Mouse (Mus musculus) neural tube, embryonic 11.5 days (tissue): Measurements from ENCODE around the gene Sept8. TPM values are rescaled to one million over a fixed set of nuclear protein-coding genes. Genes with fewer than 3 reads are reported as not detected.

Experiments used
- ATAC-seq: fragments of 200-750 bp; cut with Nextera tagmentation; 2 replicates; pipeline ENCODE4 v1.8.0; 2017; ENCODE audit warnings: moderate number of reproducible peaks, mild to moderate bottlenecking, moderate TSS enrichment, moderate library complexity; ENCODE audit not compliant: insufficient read depth, low FRiP score, low TSS enrichment
- DNase-seq: peaks from one replicate; pipeline ENCODE4 v3.0.0-alpha.2; 2015; ENCODE audit warnings: low spot score
- H3K27ac ChIP-seq: fragments of 300-500 bp; sonication (generic); 2 replicates; pipeline ENCODE4 v1.5.1; 2014; ENCODE audit warnings: low read depth, mild to moderate bottlenecking, low read length
- H3K27me3 ChIP-seq: fragments of 300-500 bp; sonication (generic); 2 replicates; pipeline ENCODE4 v1.6.1; 2014; ENCODE audit warnings: mild to moderate bottlenecking, low read length, mixed read lengths; ENCODE audit not compliant: control insufficient read depth, insufficient read depth
- H3K36me3 ChIP-seq: fragments of 300-500 bp; sonication (generic); 2 replicates; pipeline ENCODE4 v1.6.1; 2014; ENCODE audit warnings: mild to moderate bottlenecking, low read length, moderate library complexity, mixed read lengths; ENCODE audit not compliant: control insufficient read depth, insufficient read depth
- H3K4me1 ChIP-seq: fragments of 300-500 bp; sonication (generic); 2 replicates; pipeline ENCODE4 v1.6.1; 2014; ENCODE audit warnings: low read length, mixed read lengths; ENCODE audit not compliant: control insufficient read depth, insufficient read depth
- H3K4me2 ChIP-seq: fragments of 300-500 bp; sonication (generic); 2 replicates; pipeline ENCODE4 v1.6.1; 2014; ENCODE audit warnings: low read depth, mild to moderate bottlenecking, moderate library complexity
- H3K4me3 ChIP-seq: fragments of 300-500 bp; sonication (generic); 2 replicates; pipeline ENCODE4 v1.5.1; 2014; ENCODE audit warnings: low read depth, low read length
- H3K9ac ChIP-seq: fragments of 300-500 bp; sonication (generic); 2 replicates; pipeline ENCODE4 v1.6.1; 2014; ENCODE audit warnings: mild to moderate bottlenecking, low read length
- H3K9me3 ChIP-seq: fragments of 300-500 bp; sonication (generic); 2 replicates; pipeline ENCODE4 v1.6.1; 2016; ENCODE audit warnings: low read length; ENCODE audit not compliant: control insufficient read depth
- WGBS: fragments of 180-500 bp; shearing (Covaris S2); extraction: QIAGEN DNeasy Blood & Tissue Kit; methylation state at CpG from one replicate; pipeline ENCODE4 v1.1.7; 2014; 5-methylcytosine and 5-hydroxymethylcytosine counted together
- polyA plus RNA-seq: library from polyadenylated mRNA; unstranded; fragments of >200 nt; fragmentation: Nextera tagmentation; extraction: Ambion mirVana; gene quantifications from 2 replicates; pipeline ENCODE4 v1.2.1, GENCODE M21; 2014

The Sept8 gene
- polyA plus RNA-seq, 1 experiment from 2014 or later, result 21.8 TPM

DNA sequence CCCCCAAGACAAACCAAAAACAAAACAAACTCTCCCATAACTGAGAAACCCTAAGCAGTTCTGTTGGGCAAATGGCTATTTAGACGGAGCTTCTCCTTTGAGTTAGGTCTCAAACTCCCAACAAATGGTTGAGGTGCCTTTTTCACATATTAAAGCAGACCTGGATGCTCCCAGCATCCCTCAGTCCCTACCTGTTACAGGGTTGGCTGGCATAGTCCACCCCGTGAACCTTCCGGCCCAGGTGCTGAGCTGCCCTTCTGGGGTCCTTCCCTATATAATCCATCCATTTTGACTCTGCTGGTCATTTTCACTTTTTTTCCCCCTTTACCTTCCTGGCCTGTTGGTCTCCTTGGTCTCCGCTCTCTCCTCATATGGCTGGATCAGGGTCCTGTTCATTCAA is 47.6 kb downstream of the Sept8 start:
- ATAC-seq (no peak), DNase-seq (no peak)
- Histone ChIP-seq H3K9ac (no peak overlapping the region), H3K4me1 (no peaks in the 10 kb centered on the region), H3K36me3 (peaks cover 3% of the 10 kb centered on the region; the same call in 1 of the 2 replicates), H3K9me3 (no peaks in the 10 kb centered on the region), H3K4me2 (peak overlapping the region; percentile 63), H3K27me3 (no peaks in the 10 kb centered on the region), H3K4me3 (no peak overlapping the region; the same call in 1 of the 2 replicates), H3K27ac (no peak overlapping the region)
- 85% methylated on average over 4 of the region's 4 CpGs for WGBS

DNA sequence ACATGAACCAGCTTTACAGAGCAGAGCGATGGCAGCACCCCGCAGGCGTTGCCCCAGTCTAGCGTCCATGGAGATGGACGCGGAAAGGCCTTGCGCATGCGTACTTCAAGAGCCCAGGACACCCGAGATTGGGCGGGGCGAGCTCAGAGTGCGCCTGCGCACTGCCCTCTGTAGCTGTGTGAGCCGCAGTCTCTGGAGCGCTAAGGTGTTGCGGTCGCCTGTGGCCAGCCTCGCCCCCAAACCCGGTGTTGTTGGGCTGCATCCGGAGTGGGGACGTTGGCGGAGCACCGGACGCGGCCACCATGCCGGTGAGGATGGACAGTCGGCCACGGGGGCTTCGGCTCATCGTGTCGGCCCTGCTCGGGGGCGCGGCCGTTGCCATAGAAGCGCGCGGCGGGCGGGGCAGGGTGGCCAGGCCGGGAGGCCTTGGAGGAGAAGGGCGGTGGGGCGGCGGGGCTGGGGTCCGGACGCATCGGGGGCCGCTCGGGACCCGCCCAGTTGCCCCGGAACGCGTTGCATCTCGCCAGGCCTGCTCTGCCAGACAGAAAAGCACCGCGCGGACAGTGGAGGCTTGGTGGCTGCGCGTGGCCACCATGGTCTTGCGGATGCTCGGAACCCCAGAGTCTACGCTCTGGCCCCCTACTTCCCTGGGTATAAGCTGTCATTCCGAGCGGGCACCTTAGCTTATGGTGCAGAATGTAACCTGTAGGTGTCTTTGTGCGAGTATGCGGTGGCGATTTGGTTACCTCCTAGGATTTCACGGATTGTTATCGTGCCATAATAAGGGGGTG is 48.4 kb downstream of the Sept8 start, which contains the start of gene Kif3a:
Gene Kif3a (plus strand): TSS at position 156 of the 791 bp plus-strand sequence.
- peak within 1 kb of the TSS; percentile 53 for H3K27ac ChIP-seq
- H3K4me3 ChIP-seq, result peak within 1 kb of the TSS; percentile 77
- H3K4me1 ChIP-seq, result no peaks in the 10 kb centered on the region
- H3K36me3 ChIP-seq, result peaks cover 3% of the 10 kb centered on the region; the same call in 1 of the 2 replicates
- H3K9me3 ChIP-seq, result no peaks in the 10 kb centered on the region
- H3K4me2 ChIP-seq, result peak within 1 kb of the TSS; percentile 63
- ATAC-seq (peak; percentile 94), DNase-seq (peak; percentile 96)
- no peaks in the 10 kb centered on the region for H3K27me3 ChIP-seq
- WGBS, result 1% methylated on average over 60 of the region's 69 CpGs
- peak within 1 kb of the TSS; percentile 69 for H3K9ac ChIP-seq

- Histone ChIP-seq H3K36me3 (peaks cover 8% of the 10 kb centered on the region), H3K4me1 (no peaks in the 10 kb centered on the region), H3K27me3 (no peaks in the 10 kb centered on the region), H3K4me3 (no peak overlapping the region), H3K9ac (no peak overlapping the region), H3K4me2 (no peak overlapping the region), H3K9me3 (no peaks in the 10 kb centered on the region), H3K27ac (no peak overlapping the region)
- ATAC-seq (no peak), DNase-seq (no peak)
- 94% methylated on average over 3 of the region's 3 CpGs for WGBS
These were observed 61.5 kb downstream of the Sept8 start for GRCm38 (mm10) chr11:53580562-53580961.

DNA sequence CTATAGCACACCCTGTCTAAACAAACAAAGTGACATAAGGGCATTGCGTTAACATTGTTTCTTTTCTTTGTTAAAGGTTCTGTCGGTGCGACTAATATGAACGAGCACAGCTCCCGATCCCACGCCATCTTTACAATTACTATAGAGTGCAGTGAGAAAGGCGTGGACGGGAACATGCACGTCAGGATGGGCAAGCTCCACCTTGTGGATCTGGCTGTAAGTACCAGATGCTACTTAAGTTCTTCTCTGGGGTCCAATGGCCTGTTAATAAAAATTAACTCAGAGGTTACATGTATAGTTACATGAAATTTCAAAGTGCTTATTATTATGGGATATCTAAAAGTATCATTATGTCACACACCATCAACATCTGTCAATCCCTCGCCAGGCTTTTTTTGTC is 64.1 kb downstream of the Sept8 start:
- WGBS, result 76% methylated on average over 10 of the region's 10 CpGs

GRCm38 (mm10) chr11:53584849-53585248 is 65.8 kb downstream of the Sept8 start:
- no peak for ATAC-seq
- no peaks in the 10 kb centered on the region for H3K4me1 ChIP-seq
- H3K27ac ChIP-seq, result no peak overlapping the region
- no peak overlapping the region for H3K4me3 ChIP-seq
- no peak for DNase-seq
- peaks cover 8% of the 10 kb centered on the region for H3K36me3 ChIP-seq
- H3K9ac ChIP-seq, result no peak overlapping the region
- no peak overlapping the region for H3K4me2 ChIP-seq
- WGBS, result 71% methylated on average over 3 of the region's 3 CpGs
- H3K9me3 ChIP-seq, result no peaks in the 10 kb centered on the region
- H3K27me3 ChIP-seq, result no peaks in the 10 kb centered on the region

More for the DNA sequence above, 64.1 kb downstream of the Sept8 start:
- no peaks in the 10 kb centered on the region for H3K27me3 ChIP-seq
- no peaks in the 10 kb centered on the region for H3K9me3 ChIP-seq
- ATAC-seq, result no peak
- H3K9ac ChIP-seq, result no peak overlapping the region
- DNase-seq, result no peak
- no peak overlapping the region for H3K27ac ChIP-seq
- H3K36me3 ChIP-seq, result peaks cover 8% of the 10 kb centered on the region
- H3K4me2 ChIP-seq, result no peak overlapping the region
- no peaks in the 10 kb centered on the region for H3K4me1 ChIP-seq
- H3K4me3 ChIP-seq, result no peak overlapping the region

DNA sequence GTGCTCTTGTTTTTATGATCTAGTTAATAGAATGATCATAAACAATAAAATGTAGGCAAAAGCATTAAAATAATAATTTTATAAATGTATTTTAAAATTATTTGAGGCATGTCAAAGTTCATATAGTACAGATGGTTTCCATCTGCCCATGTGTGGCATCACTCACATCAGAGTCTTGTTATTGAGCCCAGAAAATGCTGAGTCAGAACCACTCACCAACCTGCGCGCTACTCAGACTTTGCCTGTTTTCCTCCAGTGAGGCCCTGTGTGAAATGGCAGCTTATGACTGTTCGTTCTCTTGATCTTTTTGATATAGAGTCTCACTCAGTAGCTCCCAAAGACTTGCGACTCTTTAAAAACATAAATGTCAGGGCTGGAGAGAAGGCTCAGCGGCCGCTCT is 66.5 kb downstream of the Sept8 start:
- Histone ChIP-seq H3K4me2 (no peak overlapping the region), H3K27me3 (no peaks in the 10 kb centered on the region), H3K36me3 (peaks cover 6% of the 10 kb centered on the region), H3K4me1 (no peaks in the 10 kb centered on the region), H3K9me3 (no peaks in the 10 kb centered on the region), H3K9ac (no peak overlapping the region), H3K4me3 (no peak overlapping the region), H3K27ac (no peak overlapping the region)
- WGBS, result 94% methylated on average over 6 of the region's 6 CpGs
- no peak for DNase-seq
- ATAC-seq, result no peak

GRCm38 (mm10) chr11:53588279-53588678 is 69.2 kb downstream of the Sept8 start:
- WGBS, result 83% methylated on average over 8 of the region's 8 CpGs
- H3K4me1 ChIP-seq, result no peaks in the 10 kb centered on the region
- no peak for ATAC-seq

GRCm38 (mm10) chr11:53590368-53590768 is 71.3 kb downstream of the Sept8 start:
- H3K4me1 ChIP-seq, result no peaks in the 10 kb centered on the region
- WGBS, result 39% methylated on average over 15 of the region's 15 CpGs
- no peak overlapping the region for H3K4me3 ChIP-seq
- no peaks in the 10 kb centered on the region for H3K27me3 ChIP-seq
- peak; percentile 34 for DNase-seq
- H3K27ac ChIP-seq, result no peak overlapping the region
- H3K9ac ChIP-seq, result no peak overlapping the region
- ATAC-seq, result no peak
- H3K9me3 ChIP-seq, result no peaks in the 10 kb centered on the region
- H3K4me2 ChIP-seq, result no peak overlapping the region
- H3K36me3 ChIP-seq, result peaks cover 5% of the 10 kb centered on the region; the same call in 1 of the 2 replicates

More at GRCm38 (mm10) chr11:53588279-53588678, 69.2 kb downstream of the Sept8 start:
- peaks cover 3% of the 10 kb centered on the region for H3K36me3 ChIP-seq
- no peak overlapping the region for H3K4me3 ChIP-seq
- H3K9me3 ChIP-seq, result no peaks in the 10 kb centered on the region
- H3K4me2 ChIP-seq, result no peak overlapping the region
- no peak for DNase-seq
- no peak overlapping the region for H3K27ac ChIP-seq
- H3K9ac ChIP-seq, result no peak overlapping the region
- H3K27me3 ChIP-seq, result no peaks in the 10 kb centered on the region

GRCm38 (mm10) chr11:53591116-53591515 is 72.1 kb downstream of the Sept8 start:
- DNase-seq (no peak), ATAC-seq (no peak)
- no peaks in the 10 kb centered on the region for H3K27me3 ChIP-seq
- no peak overlapping the region for H3K4me2 ChIP-seq
- H3K4me3 ChIP-seq, result no peak overlapping the region
- no peaks in the 10 kb centered on the region for H3K9me3 ChIP-seq
- H3K27ac ChIP-seq, result no peak overlapping the region
- peaks cover 5% of the 10 kb centered on the region; the same call in 1 of the 2 replicates for H3K36me3 ChIP-seq
- 91% methylated on average over 5 of the region's 5 CpGs for WGBS
- no peaks in the 10 kb centered on the region for H3K4me1 ChIP-seq
- H3K9ac ChIP-seq, result no peak overlapping the region
